In genomic region chr7:28903778-28904177, GRCm38 (mm10) we compare ENCODE assay signal across 12 mouse cellular contexts. TPM values are rescaled to one million over a fixed set of nuclear protein-coding genes. Genes with fewer than 3 reads are reported as not detected.
DNase-seq lines count a peak whose midpoint lies in the region; ATAC-seq lines count a peak whose summit lies in the region.
"Had no signal": no experiment of that assay in that cellular context is flagged by ENCODE, and none has a peak within 500 bp of the region (broad histone marks: within the 10 kb centered on the region; RNA-seq: fewer than 3 reads in every experiment).

No protein-coding gene starts in this region.

- H3K9ac ChIP-seq in embryonic facial prominence, embryonic 12.5 days, result no peak overlapping the region
- no peak overlapping the region for H3K9ac ChIP-seq in forebrain, embryonic 16.5 days (replicated peaks; ENCODE audit: low read depth, low read length)

- ATAC-seq in embryonic facial prominence, embryonic 12.5 days (ENCODE audit: insufficient number of reproducible peaks, insufficient read depth, low FRiP score, low TSS enrichment), result no peak
- no peak for ATAC-seq in forebrain, embryonic 16.5 days
- ATAC-seq: activated CD4-positive, CD25-positive, alpha-beta regulatory T cell, adult 4 months; midbrain, embryonic 16.5 days had no signal

- no peak for DNase-seq in embryonic facial prominence, embryonic 10.5 days (ENCODE audit: low spot score)
- DNase-seq in layer of hippocampus, adult 18-20 months (ENCODE audit: low spot score in 2 of 2), result peak; percentile 73 to 84
- DNase-seq in layer of hippocampus, postnatal 10 days (ENCODE audit: low spot score in 2 of 2), result no peak
- peak; percentile 64 to 65 for DNase-seq in layer of hippocampus, postnatal 36 days
- peak; percentile 70 to 84 for DNase-seq in right cerebral cortex, postnatal 10 days (ENCODE audit: low spot score in 2 of 2)
- DNase-seq in adrenal gland, adult 18-20 months (ENCODE audit: low spot score in 2 of 2), result no peak
- DNase-seq: lung, postnatal 14 days had no signal

- H3K9me3 ChIP-seq in embryonic facial prominence, embryonic 12.5 days, result no peaks in the 10 kb centered on the region
- no peaks in the 10 kb centered on the region for H3K9me3 ChIP-seq in embryonic facial prominence, embryonic 10.5 days
- H3K9me3 ChIP-seq in forebrain, embryonic 16.5 days (ENCODE audit: control insufficient read depth, low read length), result no peaks in the 10 kb centered on the region

- no peak overlapping the region for H3K4me2 ChIP-seq in embryonic facial prominence, embryonic 12.5 days (replicated peaks)
- no peak overlapping the region for H3K4me2 ChIP-seq in forebrain, embryonic 16.5 days (ENCODE audit: low read length)

- peaks cover 99% of the 10 kb centered on the region for H3K36me3 ChIP-seq in embryonic facial prominence, embryonic 12.5 days
- peaks cover 100% of the 10 kb centered on the region for H3K36me3 ChIP-seq in embryonic facial prominence, embryonic 10.5 days (replicated peaks)
- peaks cover 38% of the 10 kb centered on the region for H3K36me3 ChIP-seq in forebrain, embryonic 16.5 days (ENCODE audit: control insufficient read depth, insufficient read depth)

- no peak overlapping the region for H3K4me3 ChIP-seq in embryonic facial prominence, embryonic 12.5 days
- no peak overlapping the region for H3K4me3 ChIP-seq in embryonic facial prominence, embryonic 10.5 days
- H3K4me3 ChIP-seq in forebrain, embryonic 16.5 days (replicated peaks; ENCODE audit: low read length), result no peak overlapping the region

- WGBS in embryonic facial prominence, embryonic 12.5 days, result 87% methylated on average over 10 of the region's 10 CpGs
- WGBS in embryonic facial prominence, embryonic 10.5 days, result 87% methylated on average over 10 of the region's 10 CpGs
- WGBS in forebrain, embryonic 16.5 days, result 94% methylated on average over 10 of the region's 10 CpGs

- no peaks in the 10 kb centered on the region for H3K27me3 ChIP-seq in embryonic facial prominence, embryonic 12.5 days
- no peaks in the 10 kb centered on the region for H3K27me3 ChIP-seq in embryonic facial prominence, embryonic 10.5 days (replicated peaks; ENCODE audit: low read depth, poor library complexity, severe bottlenecking)
- no peaks in the 10 kb centered on the region for H3K27me3 ChIP-seq in forebrain, embryonic 16.5 days (replicated peaks; ENCODE audit: control insufficient read depth, insufficient read depth, low read length)

- H3K27ac ChIP-seq in embryonic facial prominence, embryonic 12.5 days, result peak overlapping the region; percentile 47; the same call in 1 of the 2 replicates
- no peak overlapping the region for H3K27ac ChIP-seq in embryonic facial prominence, embryonic 10.5 days (replicated peaks)
- H3K27ac ChIP-seq in forebrain, embryonic 16.5 days (ENCODE audit: low read length), result no peak overlapping the region

- no peaks in the 10 kb centered on the region for H3K4me1 ChIP-seq in embryonic facial prominence, embryonic 12.5 days
- no peaks in the 10 kb centered on the region for H3K4me1 ChIP-seq in embryonic facial prominence, embryonic 10.5 days
- H3K4me1 ChIP-seq in forebrain, embryonic 16.5 days (replicated peaks; ENCODE audit: control insufficient read depth, insufficient read depth, low read length), result no peaks in the 10 kb centered on the region

RNA-seq across cellular contexts. Expression of gene Capn12, which starts 22.6 kb away (rescaled TPM):
- polyA plus RNA-seq in embryonic facial prominence, embryonic 12.5 days (2016; fragmentation: Nextera tagmentation; extraction: Ambion mirVana), result 0.26 and 0.36 TPM in 2 replicates
- polyA plus RNA-seq in embryonic facial prominence, embryonic 10.5 days (2016; fragmentation: Nextera tagmentation; extraction: Ambion mirVana), result 0.44 and 0.55 TPM in 2 replicates
- total RNA-seq in layer of hippocampus, adult 18-20 months (2021), result under 1 TPM; 0.50 to 0.76 TPM
- under 1 TPM; 0.54 to 0.82 TPM for total RNA-seq in layer of hippocampus, postnatal 10 days (2021)
- under 1 TPM; 0.22 to 0.35 TPM for total RNA-seq in layer of hippocampus, postnatal 36 days (2021)
- under 1 TPM; 0.16 to 0.17 TPM for total RNA-seq in adrenal gland, adult 18-20 months (2021)
- 0.27 and 0.81 TPM in 2 replicates for polyA plus RNA-seq in forebrain, embryonic 16.5 days (2015; fragmentation: Nextera tagmentation; extraction: Ambion mirVana)

RNA-seq across cellular contexts. Expression of gene Lgals7, which starts 40.1 kb away (rescaled TPM):
- polyA plus RNA-seq in embryonic facial prominence, embryonic 12.5 days (2016; fragmentation: Nextera tagmentation; extraction: Ambion mirVana), result 2.4 and 4.2 TPM in 2 replicates
- 0.63 and 1.9 TPM in 2 replicates for polyA plus RNA-seq in embryonic facial prominence, embryonic 10.5 days (2016; fragmentation: Nextera tagmentation; extraction: Ambion mirVana)
- total RNA-seq in layer of hippocampus, adult 18-20 months (2021), result not detected
- total RNA-seq in layer of hippocampus, postnatal 10 days (2021), result under 1 TPM in 1 of 2 experiments, not detected in 1; 0.62 TPM
- not detected for total RNA-seq in layer of hippocampus, postnatal 36 days (2021)
- under 1 TPM in 1 of 2 experiments, not detected in 1; 0.54 TPM for total RNA-seq in adrenal gland, adult 18-20 months (2021)
- polyA plus RNA-seq in forebrain, embryonic 16.5 days (2015; fragmentation: Nextera tagmentation; extraction: Ambion mirVana), result 1.7 and 2.9 TPM in 2 replicates
- total RNA-seq: layer of hippocampus, postnatal 14 days had no signal

RNA-seq across cellular contexts. Expression of gene Actn4, which starts 58.4 kb away (rescaled TPM):
- polyA plus RNA-seq in embryonic facial prominence, embryonic 12.5 days (2016; fragmentation: Nextera tagmentation; extraction: Ambion mirVana), result 233 and 253 TPM in 2 replicates
- polyA plus RNA-seq in embryonic facial prominence, embryonic 10.5 days (2016; fragmentation: Nextera tagmentation; extraction: Ambion mirVana), result 260 and 269 TPM in 2 replicates
- 100 to 1,000 TPM; 127 to 136 TPM for total RNA-seq in layer of hippocampus, adult 18-20 months (2021)
- total RNA-seq in layer of hippocampus, postnatal 10 days (2021), result 100 to 1,000 TPM; 128 to 129 TPM
- total RNA-seq in layer of hippocampus, postnatal 36 days (2021), result 100 to 1,000 TPM; 121 to 130 TPM
- total RNA-seq in adrenal gland, adult 18-20 months (2021), result 100 to 1,000 TPM; 197 to 233 TPM
- 150 and 155 TPM in 2 replicates for polyA plus RNA-seq in forebrain, embryonic 16.5 days (2015; fragmentation: Nextera tagmentation; extraction: Ambion mirVana)

Comparison
In these comparisons a context has a peak if more than half of its experiments do, and no peak if none do; other contexts are left out.
1. DNase-seq: peak in layer of hippocampus, adult 18-20 months (2 of 2), layer of hippocampus, postnatal 36 days (2 of 2) and right cerebral cortex, postnatal 10 days (2 of 2); none in embryonic facial prominence, embryonic 10.5 days (single experiment), layer of hippocampus, postnatal 10 days (0 of 2) and adrenal gland, adult 18-20 months (0 of 2).